Mouse (Mus musculus): ENCODE measurements around the gene Kars.

- TF ChIP-seq POLR2A (IDR thresholded peaks at IDR 0.05; ENCODE audit: insufficient read depth, low read length) (no peak), CTCF (IDR thresholded peaks at IDR 0.05; ENCODE audit: low read depth, low read length) (no peak)
Observed at GRCm38 (mm10) chr8:111964849-111965561, 46.1 kb downstream of the Kars start.

Measured in ES-Bruce4 (cell line).